In genomic region chr2:163054891-163055494, GRCm38 (mm10) we compare ENCODE assay signal across 8 mouse cellular contexts. TPM values are rescaled to one million over a fixed set of nuclear protein-coding genes. Genes with fewer than 3 reads are reported as not detected.
DNase-seq lines count a peak whose midpoint lies in the region; ATAC-seq lines count a peak whose summit lies in the region.

No protein-coding gene starts in this region.

- H3K27ac ChIP-seq in kidney, embryonic 16.5 days (ENCODE audit: low read length) = 0 out of 2 replicates have a peak overlapping the region, but pooled peaks have one; percentile 37
- peak overlapping the region; percentile 66 for H3K27ac ChIP-seq in forebrain, embryonic 11.5 days (ENCODE audit: low read depth, low read length)
- peak overlapping the region; percentile 90 for H3K27ac ChIP-seq in limb, embryonic 10.5 days
- H3K27ac ChIP-seq in neural tube, embryonic 11.5 days (ENCODE audit: low read depth, low read length) = 0 out of 2 replicates have a peak overlapping the region, but pooled peaks have one; percentile 20

- peak overlapping the region; percentile 73 for H3K9ac ChIP-seq in kidney, embryonic 16.5 days (replicated peaks; ENCODE audit: low read length)
- peak overlapping the region; percentile 84 for H3K9ac ChIP-seq in forebrain, embryonic 11.5 days (ENCODE audit: low read length)
- peak overlapping the region; percentile 75 for H3K9ac ChIP-seq in neural tube, embryonic 11.5 days (ENCODE audit: low read length)

- WGBS in kidney, embryonic 16.5 days = under 1% methylated on average over 35 of the region's 38 CpGs
- WGBS in forebrain, embryonic 11.5 days = under 1% methylated on average over 36 of the region's 38 CpGs
- WGBS in limb, embryonic 10.5 days = under 1% methylated on average over 34 of the region's 38 CpGs
- under 1% methylated on average over 35 of the region's 38 CpGs for WGBS in neural tube, embryonic 11.5 days

- peak overlapping the region; percentile 99 for H3K4me2 ChIP-seq in kidney, embryonic 16.5 days (replicated peaks; ENCODE audit: low read depth, low read length)
- peak overlapping the region; percentile 95 for H3K4me2 ChIP-seq in forebrain, embryonic 11.5 days (ENCODE audit: low read depth, low read length, severe bottlenecking)
- H3K4me2 ChIP-seq in neural tube, embryonic 11.5 days (ENCODE audit: low read depth) = peak overlapping the region; percentile 99

- H3K9me3 ChIP-seq in kidney, embryonic 16.5 days (ENCODE audit: low read length) = no peaks in the 10 kb centered on the region
- no peaks in the 10 kb centered on the region for H3K9me3 ChIP-seq in forebrain, embryonic 11.5 days (ENCODE audit: control insufficient read depth, low read length)
- no peaks in the 10 kb centered on the region for H3K9me3 ChIP-seq in limb, embryonic 10.5 days (replicated peaks)
- H3K9me3 ChIP-seq in neural tube, embryonic 11.5 days (ENCODE audit: control insufficient read depth, low read length) = no peaks in the 10 kb centered on the region

- peaks cover 18% of the 10 kb centered on the region for H3K4me1 ChIP-seq in kidney, embryonic 16.5 days (ENCODE audit: insufficient read depth, low read length)
- peaks cover 11% of the 10 kb centered on the region for H3K4me1 ChIP-seq in forebrain, embryonic 11.5 days (replicated peaks; ENCODE audit: control insufficient read depth, insufficient read depth, low read length)
- H3K4me1 ChIP-seq in limb, embryonic 10.5 days = peaks cover 32% of the 10 kb centered on the region
- peaks cover 10% of the 10 kb centered on the region for H3K4me1 ChIP-seq in neural tube, embryonic 11.5 days (ENCODE audit: control insufficient read depth, insufficient read depth, low read length)

- no peak for DNase-seq in kidney, adult 8-10 months
- DNase-seq in Muller cell, postnatal 12 days (ENCODE audit: inconsistent ontology term) = peak; percentile 53
- peak; percentile 74 for DNase-seq in forebrain, embryonic 11.5 days (ENCODE audit: low spot score)
- DNase-seq in limb, embryonic 10.5 days (ENCODE audit: low spot score) = peak; percentile 72
- DNase-seq in neural tube, embryonic 11.5 days (ENCODE audit: low spot score) = peak; percentile 55
- no peak for DNase-seq in left cerebral cortex, postnatal 14 days (ENCODE audit: low spot score in 2 of 2)
- no peak for DNase-seq in frontal cortex, postnatal 14 days (ENCODE audit: low spot score in 2 of 2)

- no peaks in the 10 kb centered on the region for H3K27me3 ChIP-seq in kidney, embryonic 16.5 days (ENCODE audit: insufficient read depth, low read length)
- H3K27me3 ChIP-seq in forebrain, embryonic 11.5 days (ENCODE audit: control insufficient read depth, insufficient read depth, low read length) = no peaks in the 10 kb centered on the region
- H3K27me3 ChIP-seq in limb, embryonic 10.5 days (ENCODE audit: low read depth, poor library complexity, severe bottlenecking) = no peaks in the 10 kb centered on the region
- H3K27me3 ChIP-seq in neural tube, embryonic 11.5 days (ENCODE audit: control insufficient read depth, insufficient read depth, low read length) = no peaks in the 10 kb centered on the region

- H3K36me3 ChIP-seq in kidney, embryonic 16.5 days (ENCODE audit: insufficient read depth, low read length) = no peaks in the 10 kb centered on the region
- H3K36me3 ChIP-seq in forebrain, embryonic 11.5 days (ENCODE audit: control insufficient read depth, insufficient read depth, low read length) = no peaks in the 10 kb centered on the region
- peaks cover 9% of the 10 kb centered on the region for H3K36me3 ChIP-seq in limb, embryonic 10.5 days
- no peaks in the 10 kb centered on the region for H3K36me3 ChIP-seq in neural tube, embryonic 11.5 days (ENCODE audit: control insufficient read depth, insufficient read depth, low read length)

- peak; percentile 47 for ATAC-seq in kidney, embryonic 16.5 days (ENCODE audit: low FRiP score, low TSS enrichment)
- ATAC-seq in forebrain, embryonic 11.5 days (replicated peaks; ENCODE audit: low FRiP score) = peak; percentile 13; the same call in 1 of the 2 replicates
- peak; percentile 41 for ATAC-seq in neural tube, embryonic 11.5 days (ENCODE audit: insufficient read depth, low FRiP score, low TSS enrichment)

- intact Hi-C loops in left cerebral cortex, postnatal 14 days (cut with DNase I) = no loop called here

- H3K4me3 ChIP-seq in kidney, embryonic 16.5 days (ENCODE audit: low read length) = peak overlapping the region; percentile 77
- H3K4me3 ChIP-seq in forebrain, embryonic 11.5 days (ENCODE audit: low read depth, low read length) = peak overlapping the region; percentile 73
- peak overlapping the region; percentile 90 for H3K4me3 ChIP-seq in limb, embryonic 10.5 days
- peak overlapping the region; percentile 78 for H3K4me3 ChIP-seq in neural tube, embryonic 11.5 days (ENCODE audit: low read depth, low read length)

RNA-seq across cellular contexts. Expression of gene Mybl2, which starts 0.5 kb away (rescaled TPM):
- 23.7 and 27.0 TPM in 2 replicates for polyA plus RNA-seq in kidney, embryonic 16.5 days (2015; fragmentation: Nextera tagmentation; extraction: Ambion mirVana)
- polyA plus RNA-seq in forebrain, embryonic 11.5 days (2014; fragmentation: Nextera tagmentation; extraction: Ambion mirVana) = 54.3 and 60.4 TPM in 2 replicates
- 47.5 and 55.1 TPM in 2 replicates for polyA plus RNA-seq in limb, embryonic 10.5 days (2016; fragmentation: Nextera tagmentation; extraction: Ambion mirVana)
- 26.6 and 27.0 TPM in 2 replicates for polyA plus RNA-seq in neural tube, embryonic 11.5 days (2014; fragmentation: Nextera tagmentation; extraction: Ambion mirVana)
- 1 to 10 TPM; 2.0 to 2.4 TPM for total RNA-seq in left cerebral cortex, postnatal 14 days (2021)

RNA-seq across cellular contexts. Expression of gene Gtsf1l, which starts 32.7 kb away (rescaled TPM):
- not detected in 2 replicates for polyA plus RNA-seq in kidney, embryonic 16.5 days (2015; fragmentation: Nextera tagmentation; extraction: Ambion mirVana)
- polyA plus RNA-seq in forebrain, embryonic 11.5 days (2014; fragmentation: Nextera tagmentation; extraction: Ambion mirVana) = 0.35 TPM in 1 of 2 replicates, not detected in the other
- not detected in 2 replicates for polyA plus RNA-seq in limb, embryonic 10.5 days (2016; fragmentation: Nextera tagmentation; extraction: Ambion mirVana)
- polyA plus RNA-seq in neural tube, embryonic 11.5 days (2014; fragmentation: Nextera tagmentation; extraction: Ambion mirVana) = 0.29 TPM in 1 of 2 replicates, not detected in the other
- total RNA-seq in left cerebral cortex, postnatal 14 days (2021) = not detected

RNA-seq across cellular contexts. Expression of gene Ift52, which starts 37.8 kb away (rescaled TPM):
- polyA plus RNA-seq in kidney, embryonic 16.5 days (2015; fragmentation: Nextera tagmentation; extraction: Ambion mirVana) = 55.3 and 55.5 TPM in 2 replicates
- 52.7 and 58.7 TPM in 2 replicates for polyA plus RNA-seq in forebrain, embryonic 11.5 days (2014; fragmentation: Nextera tagmentation; extraction: Ambion mirVana)
- polyA plus RNA-seq in limb, embryonic 10.5 days (2016; fragmentation: Nextera tagmentation; extraction: Ambion mirVana) = 46.5 and 51.5 TPM in 2 replicates
- 52.8 and 55.3 TPM in 2 replicates for polyA plus RNA-seq in neural tube, embryonic 11.5 days (2014; fragmentation: Nextera tagmentation; extraction: Ambion mirVana)
- total RNA-seq in left cerebral cortex, postnatal 14 days (2021) = 10 to 100 TPM; 29.8 to 30.6 TPM

Comparison
In these comparisons a context has a peak if more than half of its experiments do, and no peak if none do; other contexts are left out.
1. H3K27ac ChIP-seq: peak in every context shown above with its lines; median percentile 90 in limb, embryonic 10.5 days; 66 in forebrain, embryonic 11.5 days; 37 in kidney, embryonic 16.5 days; 20 in neural tube, embryonic 11.5 days.
2. DNase-seq: peak in Muller cell, postnatal 12 days (single experiment), forebrain, embryonic 11.5 days (single experiment), limb, embryonic 10.5 days (single experiment) and neural tube, embryonic 11.5 days (single experiment); none in kidney, adult 8-10 months (0 of 2), left cerebral cortex, postnatal 14 days (0 of 2) and frontal cortex, postnatal 14 days (0 of 2).
3. Peak in every context shown above with its lines, with median percentiles within 50 percentile points of each other: ATAC-seq, H3K4me2 ChIP-seq, H3K4me3 ChIP-seq and H3K9ac ChIP-seq.